Mouse (Mus musculus): Measurements from ENCODE around the gene Tle3. TPM values are rescaled to one million over a fixed set of nuclear protein-coding genes. Genes with fewer than 3 reads are reported as not detected.

The Tle3 gene
- total and polyA plus RNA-seq, 2 experiments: 2.4 to 14.8 TPM

DNA sequence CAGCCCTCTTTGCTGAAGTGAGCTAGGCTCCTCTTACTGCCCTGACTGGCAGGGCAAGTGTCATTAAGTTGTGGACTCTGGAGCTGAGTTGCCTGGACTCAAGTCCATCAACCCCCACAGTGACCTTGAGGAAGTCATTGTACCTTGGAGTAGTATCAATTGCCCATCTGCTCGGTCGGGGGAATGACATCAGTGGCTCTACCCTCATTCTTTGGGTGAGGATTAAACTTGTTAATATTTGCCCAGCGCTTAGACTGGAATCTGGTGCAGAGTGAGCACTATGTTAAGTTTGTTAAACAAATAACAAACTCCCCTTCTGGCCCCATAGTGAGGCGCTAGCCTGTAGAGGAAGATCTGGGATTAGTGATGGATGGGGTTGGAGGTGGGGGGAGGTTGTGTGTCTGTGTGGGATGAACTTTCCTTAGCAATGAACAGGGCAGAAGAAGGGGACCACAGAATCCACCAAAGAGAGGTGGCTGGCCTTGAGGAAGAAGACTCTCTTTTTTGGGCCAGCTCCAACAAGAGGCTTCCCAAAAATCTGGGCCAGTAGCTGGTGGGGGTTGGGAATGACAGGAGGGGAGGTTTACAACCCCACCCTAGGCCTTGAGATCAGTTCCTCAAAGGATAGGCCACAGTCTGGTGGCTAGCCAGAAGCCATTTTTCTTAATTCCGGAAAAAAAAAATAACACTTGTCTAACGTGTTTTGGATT, 4.2 kb upstream of the Tle3 start:
- peaks cover 6% of the 10 kb centered on the region; the same call in 1 of the 2 replicates for H3K79me2 ChIP-seq (ENCODE audit: control insufficient read depth, insufficient read depth, low read length)
- H3K36me3 ChIP-seq (ENCODE audit: control insufficient read depth, insufficient read depth, low read length): no peaks in the 10 kb centered on the region
- H3K4me3 ChIP-seq (ENCODE audit: insufficient read depth, low read depth, low read length): no peak overlapping the region
- no peak for TF ChIP-seq CTCF (IDR thresholded peaks at IDR 0.05; ENCODE audit: low read depth, low read length)
- no peak for TF ChIP-seq POLR2A (IDR thresholded peaks at IDR 0.05; ENCODE audit: extremely low read depth, insufficient read depth, low read length)
- whole genome bisulfite sequencing: 10% methylated on average over 6 of the region's 6 CpGs
- peak overlapping the region; percentile 18; the same call in 1 of the 2 replicates for H3K27ac ChIP-seq (replicated peaks; ENCODE audit: insufficient read depth, low read depth, low read length)
- H3K9ac ChIP-seq (ENCODE audit: low read depth, low read length): no peak overlapping the region
- H3K4me1 ChIP-seq (ENCODE audit: control insufficient read depth, insufficient read depth, low read length): peaks cover 33% of the 10 kb centered on the region
- no peaks in the 10 kb centered on the region; the same call in 1 of the 2 replicates for H3K27me3 ChIP-seq (ENCODE audit: control insufficient read depth, insufficient read depth, low read length)
- DNase-seq (ENCODE audit: extremely low read depth, low read depth, low spot score): peak; percentile 100

DNA sequence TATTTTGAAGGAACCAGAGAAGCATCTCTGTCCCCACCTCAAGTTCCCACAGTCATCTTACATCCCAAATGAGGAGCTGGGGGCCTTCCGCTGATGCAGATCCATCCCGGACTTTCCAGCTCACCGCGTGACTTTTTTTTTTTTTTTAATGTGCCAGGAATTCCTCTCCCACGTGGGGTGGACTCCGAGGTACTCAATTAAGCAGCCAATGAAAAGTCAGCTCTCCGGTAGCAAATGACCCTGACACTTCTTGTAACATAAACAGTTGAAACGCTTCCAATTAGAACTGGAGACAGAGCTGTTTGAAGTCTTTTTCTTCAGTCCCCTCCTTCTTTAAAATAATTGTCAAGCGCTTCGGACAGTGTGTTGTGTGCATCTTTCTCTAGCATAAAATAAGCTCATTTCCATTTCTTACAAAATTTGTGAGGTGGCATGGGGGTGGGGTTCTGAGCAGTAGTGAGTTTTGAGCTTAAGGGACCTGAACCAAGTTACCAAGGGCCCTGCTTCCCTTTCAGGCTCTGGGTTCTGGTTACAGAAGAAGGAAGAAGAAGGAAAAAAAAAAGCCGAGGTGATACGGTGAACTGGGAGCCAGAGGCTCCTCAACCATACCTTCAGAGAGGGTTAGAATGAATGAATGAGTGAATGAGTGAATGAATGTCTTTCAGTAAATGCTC, 3.5 kb upstream of the Tle3 start:
- H3K4me1 ChIP-seq (ENCODE audit: control insufficient read depth, insufficient read depth, low read length): peaks cover 33% of the 10 kb centered on the region
- H3K36me3 ChIP-seq (ENCODE audit: control insufficient read depth, insufficient read depth, low read length): no peaks in the 10 kb centered on the region
- 5% methylated on average over 12 of the region's 12 CpGs for WGBS
- no peaks in the 10 kb centered on the region; the same call in 1 of the 2 replicates for H3K27me3 ChIP-seq (ENCODE audit: control insufficient read depth, insufficient read depth, low read length)
- H3K79me2 ChIP-seq (ENCODE audit: control insufficient read depth, insufficient read depth, low read length): peaks cover 8% of the 10 kb centered on the region; the same call in 1 of the 2 replicates
- no peak for TF ChIP-seq CTCF (IDR thresholded peaks at IDR 0.05; ENCODE audit: low read depth, low read length)
- no peak for TF ChIP-seq POLR2A (IDR thresholded peaks at IDR 0.05; ENCODE audit: extremely low read depth, insufficient read depth, low read length)
- H3K4me3 ChIP-seq (ENCODE audit: insufficient read depth, low read depth, low read length): no peak overlapping the region
- H3K9ac ChIP-seq (ENCODE audit: low read depth, low read length): no peak overlapping the region
- H3K27ac ChIP-seq (replicated peaks; ENCODE audit: insufficient read depth, low read depth, low read length): no peak overlapping the region
- DNase-seq (ENCODE audit: extremely low read depth, low read depth, low spot score): peak; percentile 95

DNA sequence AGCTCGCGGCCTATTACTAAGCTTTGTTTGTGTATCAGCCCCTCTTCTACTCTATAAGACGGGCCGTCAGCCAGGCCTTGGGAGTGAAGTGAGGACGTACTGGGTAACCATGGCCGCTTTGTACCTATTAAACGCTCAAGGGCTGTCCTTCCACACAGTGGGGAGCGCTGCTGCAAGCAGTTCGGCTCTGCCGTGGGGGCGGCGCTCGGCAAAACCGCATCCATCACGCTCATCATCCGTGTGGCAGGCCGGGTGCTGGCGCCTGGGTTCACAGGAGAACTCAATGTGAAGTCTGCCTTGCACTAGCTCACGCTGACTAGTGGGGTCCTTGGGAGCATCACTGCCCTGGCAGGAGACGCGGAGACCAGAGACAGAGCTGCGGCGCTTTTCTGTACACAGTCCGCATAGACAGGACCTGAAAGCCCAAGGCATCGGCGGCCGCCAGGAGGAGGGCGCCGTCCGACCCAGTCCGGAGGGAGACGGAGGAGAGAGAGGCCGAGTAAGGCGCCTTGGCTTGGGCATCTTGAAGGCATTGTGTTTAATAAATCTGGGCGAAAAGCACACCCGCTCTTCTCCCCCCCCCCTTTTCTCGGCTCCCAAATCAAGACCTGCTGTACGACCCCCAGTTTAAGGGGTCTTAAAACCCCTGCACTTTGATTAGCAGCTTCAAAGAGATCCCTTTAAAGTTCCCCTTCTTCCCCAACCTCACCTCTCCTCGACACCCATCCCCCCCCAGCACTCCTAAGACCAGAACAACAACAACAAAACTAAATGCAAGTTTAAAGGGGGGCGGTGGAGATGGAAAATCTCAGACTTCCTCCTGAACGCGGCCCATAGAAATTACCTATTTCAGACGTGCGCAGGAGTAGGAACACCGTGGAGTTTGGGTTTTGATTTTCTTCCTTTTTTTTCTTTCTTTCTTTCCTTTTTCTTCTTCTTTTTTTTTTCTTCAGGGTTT, 2.6 kb upstream of the Tle3 start:
- DNase-seq (ENCODE audit: extremely low read depth, low read depth, low spot score): no peak
- Histone ChIP-seq H3K27me3 (ENCODE audit: control insufficient read depth, insufficient read depth, low read length) (no peaks in the 10 kb centered on the region), H3K36me3 (ENCODE audit: control insufficient read depth, insufficient read depth, low read length) (no peaks in the 10 kb centered on the region), H3K4me3 (ENCODE audit: insufficient read depth, low read depth, low read length) (peak overlapping the region; percentile 14; the same call in 1 of the 2 replicates), H3K79me2 (ENCODE audit: control insufficient read depth, insufficient read depth, low read length) (peaks cover 16% of the 10 kb centered on the region; the same call in 1 of the 2 replicates), H3K27ac (replicated peaks; ENCODE audit: insufficient read depth, low read depth, low read length) (no peak overlapping the region), H3K4me1 (ENCODE audit: control insufficient read depth, insufficient read depth, low read length) (peaks cover 33% of the 10 kb centered on the region), H3K9ac (ENCODE audit: low read depth, low read length) (peak overlapping the region; percentile 4)
- no peak for TF ChIP-seq CTCF (IDR thresholded peaks at IDR 0.05; ENCODE audit: low read depth, low read length)
- no peak for TF ChIP-seq POLR2A (IDR thresholded peaks at IDR 0.05; ENCODE audit: extremely low read depth, insufficient read depth, low read length)
- WGBS: 7% methylated on average over 45 of the region's 45 CpGs

DNA sequence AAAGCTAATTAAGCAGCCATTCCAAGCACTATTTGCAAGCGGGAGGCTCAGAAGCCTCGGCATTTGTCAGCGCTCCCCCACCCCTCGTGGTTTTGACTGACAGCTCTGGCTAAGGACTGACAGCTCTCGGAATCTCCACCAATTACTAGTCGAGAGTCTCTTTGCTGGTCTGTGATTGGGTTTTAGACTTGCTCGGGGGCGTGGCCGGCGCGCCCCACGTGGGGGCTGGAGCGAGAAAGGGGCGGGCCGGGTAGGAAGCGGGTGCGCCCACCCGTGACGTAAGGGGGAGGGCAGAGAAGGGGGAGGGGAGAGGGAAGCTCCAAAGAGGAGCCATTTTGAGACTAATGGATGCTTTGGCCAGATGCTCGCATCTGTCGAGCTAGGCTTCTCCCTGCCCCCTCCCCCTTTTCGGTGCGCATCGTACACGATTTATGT, 1.7 kb upstream of the Tle3 start:
- DNase-seq (ENCODE audit: extremely low read depth, low read depth, low spot score): peak; percentile 96
- H3K36me3 ChIP-seq (ENCODE audit: control insufficient read depth, insufficient read depth, low read length): no peaks in the 10 kb centered on the region
- H3K9ac ChIP-seq (ENCODE audit: low read depth, low read length): peak overlapping the region; percentile 70
- H3K4me1 ChIP-seq (ENCODE audit: control insufficient read depth, insufficient read depth, low read length): peaks cover 33% of the 10 kb centered on the region
- no peaks in the 10 kb centered on the region for H3K27me3 ChIP-seq (ENCODE audit: control insufficient read depth, insufficient read depth, low read length)
- WGBS: under 1% methylated on average over 25 of the region's 25 CpGs
- H3K27ac ChIP-seq (replicated peaks; ENCODE audit: insufficient read depth, low read depth, low read length): peak overlapping the region; percentile 85
- peaks cover 16% of the 10 kb centered on the region; the same call in 1 of the 2 replicates for H3K79me2 ChIP-seq (ENCODE audit: control insufficient read depth, insufficient read depth, low read length)
- peak overlapping the region; percentile 45 for H3K4me3 ChIP-seq (ENCODE audit: insufficient read depth, low read depth, low read length)
- TF ChIP-seq POLR2A (IDR thresholded peaks at IDR 0.05; ENCODE audit: extremely low read depth, insufficient read depth, low read length) (peak; percentile 54; the same call in 1 of the 2 replicates), CTCF (IDR thresholded peaks at IDR 0.05; ENCODE audit: low read depth, low read length) (no peak)

Measured in liver, adult 2 months (tissue).